Mouse (Mus musculus): ENCODE results near the gene Specc1l.

Specc1l gene

DNA sequence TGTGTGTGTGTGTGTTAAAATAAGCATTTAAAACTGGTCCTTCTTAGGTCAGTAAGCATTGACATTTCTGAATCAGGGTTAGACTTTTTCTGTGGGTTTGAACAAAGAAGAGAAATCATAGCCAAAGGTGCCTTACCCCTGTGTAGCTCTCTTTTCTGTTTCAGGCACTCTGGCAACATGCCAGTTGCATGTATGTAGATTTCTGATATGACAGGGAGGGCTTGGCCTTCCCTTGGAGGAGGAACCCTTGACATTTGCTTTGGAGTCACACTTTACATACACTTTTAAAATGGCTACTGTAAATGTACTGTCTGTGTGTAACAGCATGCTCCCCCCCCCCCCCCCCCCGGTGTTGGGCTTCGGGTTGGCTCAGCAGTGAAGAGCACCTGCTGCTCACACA lies 12.8 kb downstream of the Specc1l start:
- no peak for DNase-seq

DNA sequence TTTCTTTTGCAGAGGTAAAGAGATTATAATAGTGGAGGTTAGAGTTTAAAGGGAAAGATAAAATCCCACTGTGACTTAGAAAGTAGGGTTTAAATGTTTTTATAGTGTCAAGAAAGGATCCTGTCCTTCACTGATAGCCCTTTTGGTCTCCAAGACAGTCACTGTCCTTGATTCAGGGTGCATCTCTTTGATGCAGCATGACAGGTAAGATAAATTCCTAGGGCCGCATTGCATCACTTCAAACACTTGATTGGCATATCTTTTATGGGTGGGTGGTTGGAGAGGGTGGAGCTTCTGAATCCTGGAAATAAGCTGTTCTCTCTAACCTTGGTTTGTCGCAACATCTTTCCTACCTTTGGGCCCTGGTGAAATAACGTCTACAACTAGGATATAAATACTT lies 15.5 kb downstream of the Specc1l start:
- DNase-seq = no peak

DNA sequence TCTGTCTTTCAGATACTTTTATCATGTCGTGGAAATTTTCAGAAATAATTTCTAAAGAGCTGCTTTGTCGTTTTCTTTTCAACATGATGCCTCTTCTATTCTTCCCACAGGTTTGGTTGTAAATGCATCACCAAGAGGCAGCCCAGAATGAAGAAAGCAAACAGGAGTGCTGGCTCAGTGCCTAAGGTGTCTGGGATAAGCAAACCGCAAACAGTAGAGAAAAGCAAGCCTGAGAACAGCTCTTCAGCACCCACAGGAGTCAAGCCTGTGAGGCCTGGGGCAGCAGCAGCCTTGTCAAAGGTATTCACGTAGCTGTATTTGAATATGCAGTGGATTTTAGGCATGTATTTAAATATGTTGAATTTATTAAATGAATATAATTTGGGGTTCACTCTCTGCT lies 18.7 kb downstream of the Specc1l start:
- DNase-seq = no peak

DNA sequence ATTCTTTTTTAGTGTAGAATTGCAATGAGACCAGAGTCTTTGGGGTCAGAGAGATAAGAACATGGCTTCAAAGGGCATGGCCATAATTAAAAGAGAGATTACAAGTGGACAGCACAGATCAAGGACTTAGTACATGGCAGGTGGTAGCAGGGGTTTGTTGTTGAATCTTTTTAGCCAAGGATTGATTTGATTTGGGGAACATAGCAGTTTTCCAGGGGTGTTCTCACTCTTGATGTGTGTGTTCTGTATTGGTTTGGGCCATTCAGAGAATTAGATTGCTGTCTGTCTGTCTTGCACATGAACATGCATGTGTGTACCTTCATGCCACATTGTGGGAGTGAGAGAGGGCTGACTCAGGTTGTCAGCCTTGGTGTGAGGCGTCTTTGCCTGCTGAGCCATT lies 20.0 kb downstream of the Specc1l start:
- DNase-seq = no peak

DNA sequence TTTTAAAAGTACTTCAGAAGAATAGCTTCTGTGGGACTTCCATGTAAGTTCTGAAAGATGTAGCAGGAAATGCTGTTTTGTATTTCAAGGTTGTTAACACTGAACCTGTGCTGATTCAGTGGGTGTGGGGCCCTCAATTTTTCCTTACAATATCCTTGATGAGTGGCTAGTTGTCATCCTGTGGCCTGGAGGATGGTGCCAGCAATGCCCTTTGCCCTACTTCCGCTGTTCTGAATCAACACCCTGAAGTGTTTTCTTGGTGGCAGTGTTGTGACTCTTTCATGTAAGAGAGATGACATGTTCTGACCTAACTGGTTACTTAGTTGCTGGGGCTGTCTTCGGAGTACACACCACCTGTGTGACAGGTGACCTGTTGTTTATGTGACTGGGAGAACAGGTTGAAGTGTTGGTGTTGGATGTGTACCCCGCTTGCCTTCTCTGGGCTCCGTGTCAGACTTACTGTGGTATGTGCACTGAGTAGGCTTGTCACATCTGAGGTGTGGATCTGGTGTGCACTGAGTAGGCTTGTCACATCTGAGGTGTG lies 20.8 kb downstream of the Specc1l start:
- DNase-seq = no peak

DNA sequence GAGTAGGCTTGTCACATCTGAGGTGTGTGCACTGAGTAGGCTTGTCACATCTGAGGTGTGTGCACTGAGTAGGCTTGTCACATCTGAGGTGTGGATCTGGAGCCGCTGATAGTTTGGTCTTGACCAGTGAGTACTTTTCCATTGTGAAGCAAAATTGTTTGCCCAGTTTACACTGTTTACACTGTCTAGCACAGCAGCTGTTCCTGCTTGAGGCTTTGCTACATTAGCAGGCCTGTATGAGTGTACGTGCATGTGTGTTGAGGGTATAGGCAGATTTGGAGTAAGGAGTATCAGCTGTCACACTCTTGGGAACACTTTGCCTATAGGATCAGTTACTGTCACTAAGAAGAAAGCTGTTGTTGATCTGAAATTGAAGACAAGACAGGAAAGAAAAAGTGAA lies 21.6 kb downstream of the Specc1l start:
- no peak for DNase-seq

GRCm38 (mm10) chr10:75235726-75236125 lies 23.9 kb downstream of the Specc1l start:
- DNase-seq = no peak

- DNase-seq = no peak
Observed at GRCm38 (mm10) chr10:75236156-75236555, 24.3 kb downstream of the Specc1l start.

DNA sequence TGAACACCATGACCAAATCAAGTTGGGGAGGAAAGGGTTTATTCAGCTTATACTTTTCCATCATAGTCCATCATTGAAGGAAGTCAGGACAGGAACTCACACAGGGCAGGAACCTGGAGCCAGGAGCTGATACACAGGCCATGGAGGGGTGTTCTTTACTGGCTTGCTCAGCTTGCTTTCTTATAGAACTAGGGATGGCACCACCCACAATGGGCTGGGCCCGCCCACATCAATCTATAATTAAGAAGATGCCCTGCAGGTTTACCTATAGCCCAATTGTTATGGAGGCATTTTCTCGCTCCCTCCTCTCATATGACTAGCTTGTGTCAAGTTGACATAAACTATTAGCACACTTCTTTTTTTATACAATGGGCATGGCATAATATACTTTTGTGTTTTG lies 25.3 kb downstream of the Specc1l start:
- DNase-seq = no peak

GRCm38 (mm10) chr10:75240583-75241250 lies 28.8 kb downstream of the Specc1l start:
- no peak for DNase-seq

DNA sequence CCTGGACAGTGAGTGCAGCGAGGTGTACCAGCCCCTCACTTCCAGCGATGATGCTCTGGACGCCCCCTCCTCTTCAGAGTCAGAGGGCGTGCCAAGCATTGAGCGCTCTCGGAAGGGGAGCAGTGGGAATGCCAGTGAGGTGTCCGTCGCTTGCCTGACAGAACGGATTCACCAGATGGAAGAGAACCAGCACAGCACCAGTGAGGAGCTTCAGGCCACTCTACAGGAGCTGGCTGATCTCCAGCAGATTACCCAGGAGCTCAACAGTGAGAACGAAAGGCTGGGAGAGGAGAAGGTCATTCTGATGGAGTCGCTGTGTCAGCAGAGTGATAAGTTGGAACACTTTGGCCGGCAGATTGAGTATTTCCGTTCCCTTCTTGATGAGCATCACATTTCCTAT lies 33.9 kb downstream of the Specc1l start:
- DNase-seq = no peak

GRCm38 (mm10) chr10:75246331-75246730 lies 34.5 kb downstream of the Specc1l start:
- DNase-seq = no peak

DNA sequence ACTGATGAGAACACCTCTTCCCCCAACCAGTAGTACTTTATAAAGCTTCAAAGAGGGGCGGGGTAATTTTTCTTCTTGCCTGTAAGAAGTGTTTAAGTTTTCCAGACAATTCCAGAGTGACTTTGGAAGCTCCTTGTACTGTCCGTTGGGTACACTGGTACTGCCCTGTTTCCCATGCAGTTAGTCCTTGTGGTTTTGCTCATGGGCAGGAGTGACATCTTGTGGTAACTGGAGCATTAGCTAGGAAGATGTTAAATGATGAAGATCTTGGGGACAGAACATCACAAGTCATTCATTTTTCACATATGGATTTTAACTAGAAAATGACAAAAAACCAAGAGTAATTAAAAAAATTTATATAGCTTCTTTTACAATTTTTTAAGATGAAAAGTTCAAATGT lies 39.1 kb downstream of the Specc1l start:
- no peak for DNase-seq

DNA sequence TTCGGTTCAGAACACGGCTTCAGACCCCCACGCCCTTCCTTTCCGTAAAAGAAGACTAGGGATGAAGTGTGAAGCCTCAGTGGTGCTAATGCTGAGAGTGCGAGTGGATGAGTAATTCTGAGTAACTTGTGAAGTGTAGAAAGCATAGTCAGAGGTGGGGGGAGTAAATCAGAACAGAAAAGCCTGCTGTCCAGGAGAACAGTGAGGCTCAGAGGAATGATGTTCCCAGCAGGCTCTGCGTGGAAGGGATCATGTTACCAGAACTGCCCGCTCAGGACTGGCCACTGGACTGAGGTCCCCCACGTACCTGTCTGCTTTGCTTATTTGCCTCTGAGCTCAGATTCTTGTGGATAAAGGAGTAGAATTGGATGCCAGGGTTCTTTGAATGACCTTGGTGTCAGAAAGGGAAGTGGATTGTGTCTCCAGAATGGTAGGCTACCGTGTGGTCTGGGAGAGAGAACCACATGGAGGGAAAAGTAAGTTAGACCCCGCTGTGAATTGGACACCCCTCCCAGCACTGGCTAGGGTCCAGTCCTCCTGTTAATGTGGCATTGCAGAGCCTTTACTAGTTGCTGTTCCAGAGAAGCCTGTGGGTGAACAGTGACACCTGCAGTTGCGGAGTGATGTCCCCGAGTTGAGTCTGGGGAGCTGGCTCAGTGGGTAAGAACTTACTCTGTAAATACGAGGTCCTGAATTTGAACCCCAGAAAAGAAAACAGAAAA lies 40.6 kb downstream of the Specc1l start:
- DNase-seq = no peak

- DNase-seq = no peak
Observed at GRCm38 (mm10) chr10:75255091-75255490, 43.2 kb downstream of the Specc1l start.

DNA sequence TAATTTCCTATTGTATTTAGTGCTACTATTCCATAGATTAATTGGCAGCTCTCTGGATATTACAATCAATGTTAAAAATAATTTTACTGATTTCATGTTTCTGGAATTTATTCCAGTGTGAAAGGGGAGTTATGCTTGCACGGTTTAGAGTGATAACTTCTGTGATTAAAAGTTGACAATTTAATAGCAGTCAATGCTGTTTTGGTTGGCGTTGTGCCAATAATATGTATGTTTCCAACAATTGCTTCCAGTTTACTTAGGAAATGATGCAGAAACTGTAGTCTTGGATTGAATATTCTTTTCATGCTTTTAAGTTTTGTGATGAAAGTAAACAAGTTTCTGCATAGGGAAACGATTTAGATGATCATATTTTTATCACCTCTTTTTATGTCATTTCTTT lies 45.5 kb downstream of the Specc1l start:
- no peak for DNase-seq

GRCm38 (mm10) chr10:75258241-75258640 lies 46.4 kb downstream of the Specc1l start:
- DNase-seq = no peak

- DNase-seq = no peak
Observed at GRCm38 (mm10) chr10:75261268-75261667, 49.4 kb downstream of the Specc1l start.

DNA sequence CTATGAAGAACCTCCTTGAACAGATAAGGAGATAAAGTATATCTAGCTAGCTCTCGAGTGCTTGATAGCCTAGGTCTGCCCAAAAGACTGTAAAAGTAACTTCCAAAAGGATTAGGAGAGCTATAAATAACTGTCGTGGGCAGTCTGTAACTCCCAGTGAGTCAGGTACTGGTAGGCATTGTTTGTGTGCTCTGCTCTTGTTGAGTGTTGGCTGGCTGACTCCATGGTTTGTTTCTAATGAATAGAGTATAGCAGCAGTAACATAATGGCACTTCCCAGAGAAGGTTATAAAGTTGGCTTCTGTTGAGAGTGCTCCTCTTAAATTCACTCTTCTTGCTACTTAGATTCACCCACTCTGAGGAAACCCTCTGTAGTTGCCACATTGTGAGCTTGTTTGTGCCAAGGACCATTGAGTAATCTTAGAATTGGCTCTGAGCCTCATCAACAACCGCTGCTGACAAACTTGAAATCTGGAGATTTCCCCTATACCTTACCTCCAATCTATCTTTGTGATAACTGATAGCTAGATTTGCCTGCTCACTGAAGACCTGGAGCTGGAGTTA lies 53.2 kb downstream of the Specc1l start:
- no peak for DNase-seq

DNA sequence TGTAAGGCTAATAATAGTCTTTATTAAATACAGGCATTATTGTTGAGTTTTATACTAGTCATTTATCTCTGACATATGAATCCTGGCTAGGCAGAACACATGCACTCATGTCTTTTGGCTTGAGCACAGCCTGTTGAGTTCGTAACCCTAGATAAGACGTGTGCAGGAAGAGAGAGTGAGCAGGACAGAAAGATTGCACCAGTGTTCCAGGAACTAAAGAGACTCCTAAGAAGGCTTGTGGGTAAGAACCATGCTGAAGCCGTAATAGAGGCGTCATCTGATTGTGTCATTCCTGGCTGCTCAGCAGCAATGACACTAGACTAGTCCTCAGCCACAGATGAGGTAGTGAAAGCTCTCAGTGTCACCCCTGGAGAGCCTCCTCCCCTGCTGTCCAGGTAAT lies 61.1 kb downstream of the Specc1l start:
- no peak for DNase-seq

DNA sequence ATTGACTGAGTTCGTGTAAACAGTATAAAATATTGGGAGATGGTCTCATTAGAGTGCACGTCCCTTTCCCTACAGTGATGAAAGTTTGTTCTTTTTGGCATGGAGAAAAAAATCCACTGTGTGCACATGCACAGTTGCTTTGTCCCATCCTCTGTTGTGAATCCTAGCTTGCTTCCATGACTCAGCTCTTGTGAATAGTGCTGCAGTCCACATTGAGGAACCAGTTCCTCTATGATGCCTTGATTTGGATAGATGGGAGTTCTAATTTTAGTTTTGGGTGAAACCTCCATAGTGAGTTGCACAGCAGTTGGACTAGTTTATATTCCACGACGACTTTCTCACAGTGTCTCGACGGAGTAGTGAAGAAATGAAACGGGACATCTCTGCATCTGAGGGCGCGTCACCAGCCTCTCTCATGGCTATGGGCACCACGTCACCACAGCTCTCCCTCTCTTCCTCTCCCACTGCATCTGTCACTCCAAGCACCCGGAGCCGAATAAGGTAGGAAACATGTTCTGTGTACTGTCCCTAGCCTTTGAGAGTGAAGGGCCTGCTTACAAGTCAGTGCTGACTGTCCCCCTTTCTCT lies 64.6 kb downstream of the Specc1l start:
- no peak for DNase-seq

DNA sequence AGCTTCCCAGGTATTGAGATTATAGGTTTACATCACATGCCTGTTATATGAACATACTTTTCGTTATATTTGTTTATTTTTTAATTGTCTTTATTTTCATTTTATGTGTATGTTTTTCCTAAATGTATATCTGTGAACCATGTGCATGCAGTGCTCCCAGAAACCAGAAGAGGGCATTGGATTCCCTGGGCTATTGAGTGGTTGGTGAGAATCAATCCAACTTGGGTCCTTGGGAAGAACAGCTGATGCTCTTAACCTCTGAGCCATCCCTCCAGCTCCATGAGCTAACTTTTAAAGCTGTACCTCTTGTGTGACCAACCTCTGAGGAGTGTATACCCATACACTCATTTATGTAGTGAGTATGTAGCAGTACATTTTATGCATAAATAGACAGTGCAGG lies 65.6 kb downstream of the Specc1l start:
- DNase-seq = no peak

DNA sequence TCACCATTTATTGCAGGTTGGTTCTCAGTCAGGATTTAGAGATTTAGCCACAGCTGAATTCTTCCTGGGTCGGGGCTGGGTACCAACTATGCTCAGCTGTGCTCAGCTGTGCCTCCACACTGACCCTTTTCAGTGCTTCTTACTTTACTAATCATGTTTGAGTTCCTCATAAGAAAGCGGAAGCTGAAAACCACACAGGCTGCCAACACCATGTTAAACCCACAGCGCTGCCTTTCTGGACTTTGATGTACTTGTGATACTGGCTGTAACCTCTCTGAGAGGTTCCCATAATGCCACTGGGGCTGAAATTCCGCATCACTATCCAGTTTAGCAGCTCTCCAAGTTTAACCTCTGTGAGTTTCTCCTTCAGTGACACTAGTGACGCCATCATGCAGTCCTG lies 70.8 kb downstream of the Specc1l start:
- DNase-seq = no peak

- no peak for DNase-seq
Observed at GRCm38 (mm10) chr10:75283821-75284220, 71.9 kb downstream of the Specc1l start.

Data from right cerebral cortex, postnatal 25 days (tissue).